Mouse (Mus musculus): ENCODE data around the gene Gm10147. TPM values are rescaled to one million over a fixed set of nuclear protein-coding genes. Genes with fewer than 3 reads are reported as not detected.

Gm10147 gene
- polyA plus RNA-seq (2012), result not detected in 2 replicates

GRCm38 (mm10) chrX:28607742-28608141 lies at the start of gene Gm10147:
Gene Gm10147, minus strand, starts transcription at chrX:28607842.

